Mouse (Mus musculus) kidney, postnatal 10 days (tissue): ENCODE measurements at regions not wholly inside any gene's neighbourhood (a gene's known extent, or its start where the extent isn't known, plus 50 kb on each side); places are given as distances from the start of the nearest gene placed in this dataset.

Experiments
- DNase-seq: peaks from one replicate; pipeline ENCODE4 v3.0.0; 2021; ENCODE audit warnings: mixed read lengths

DNA sequence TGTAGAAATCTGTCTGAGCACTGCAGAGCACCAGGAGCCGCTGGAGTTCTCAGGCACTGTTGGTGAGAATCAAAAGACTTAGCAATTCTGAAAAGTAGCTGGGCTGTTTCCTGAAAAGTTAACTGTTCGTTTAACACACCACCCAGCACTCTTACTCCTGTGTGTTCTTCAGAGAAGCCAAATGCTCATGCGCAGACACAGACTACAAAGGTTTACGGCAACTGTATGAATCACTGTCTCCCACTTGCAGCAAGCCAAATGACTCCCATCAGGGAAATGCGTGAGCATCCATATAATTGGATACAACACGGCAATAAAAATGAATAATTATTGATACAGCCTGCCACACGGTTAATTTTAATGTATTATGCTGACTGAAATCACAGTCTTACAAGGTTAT is 220.0 kb upstream of the N4bp1 start:
- no peak for DNase-seq

DNA sequence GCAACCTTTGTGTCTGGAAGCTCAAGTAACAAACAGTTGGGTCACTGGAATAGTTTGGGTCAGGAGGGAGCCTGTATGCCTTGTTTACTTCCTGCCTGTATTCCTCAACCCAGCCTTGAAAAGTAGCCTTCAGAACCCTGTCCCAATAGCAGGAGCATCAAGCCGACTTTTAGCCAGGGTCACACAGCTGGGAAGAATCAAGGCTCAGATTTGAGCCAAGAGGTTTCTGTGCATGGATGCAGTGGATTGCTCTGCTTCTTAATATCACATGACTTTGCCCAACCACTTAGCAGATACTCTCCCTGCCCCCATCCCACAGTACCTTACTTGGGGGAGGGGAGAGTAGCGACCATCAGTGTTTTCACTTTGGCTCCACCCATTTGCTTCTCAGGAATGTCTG is 210.2 kb upstream of the N4bp1 start:
- DNase-seq = peak; percentile 30

GRCm38 (mm10) chr8:87094685-87095084 is 209.6 kb upstream of the N4bp1 start:
- DNase-seq = no peak

GRCm38 (mm10) chr8:87093716-87094115 is 208.7 kb upstream of the N4bp1 start:
- no peak for DNase-seq

GRCm38 (mm10) chr8:87093081-87093480 is 208.0 kb upstream of the N4bp1 start:
- DNase-seq = no peak

DNA sequence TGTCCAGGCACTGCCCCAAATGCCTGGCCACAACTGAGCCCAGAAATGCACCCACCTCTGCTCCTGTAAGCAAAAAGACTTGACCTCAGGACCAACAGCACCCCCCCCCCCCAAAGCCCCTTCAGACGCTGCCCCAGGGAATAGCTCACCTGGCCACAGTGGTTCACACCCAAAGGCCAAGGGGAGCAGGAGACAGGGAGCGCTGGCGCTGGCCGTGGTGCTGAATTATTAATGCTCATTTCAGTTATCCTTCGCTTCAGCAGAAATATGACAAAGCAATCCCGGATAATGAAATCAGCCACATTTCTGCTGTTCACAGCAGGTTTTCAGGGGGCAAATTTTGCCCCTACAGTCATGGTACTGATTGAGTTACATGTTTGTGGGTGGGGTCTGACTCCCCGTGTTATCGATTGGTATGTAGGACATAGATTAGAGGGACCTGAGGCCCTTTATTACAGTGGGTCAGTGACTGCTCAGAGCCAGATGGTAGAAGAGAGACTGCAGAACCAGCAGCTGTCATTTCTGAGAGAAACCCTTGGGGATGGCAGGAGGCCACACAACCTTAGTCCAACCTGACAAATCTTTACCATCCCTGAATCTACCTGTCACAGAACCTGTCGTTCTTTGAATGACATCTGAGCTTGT is 202.5 kb upstream of the N4bp1 start:
- peak; percentile 65 for DNase-seq

- DNase-seq = no peak
These were observed 193.2 kb upstream of the N4bp1 start for GRCm38 (mm10) chr8:87078260-87078659.

DNA sequence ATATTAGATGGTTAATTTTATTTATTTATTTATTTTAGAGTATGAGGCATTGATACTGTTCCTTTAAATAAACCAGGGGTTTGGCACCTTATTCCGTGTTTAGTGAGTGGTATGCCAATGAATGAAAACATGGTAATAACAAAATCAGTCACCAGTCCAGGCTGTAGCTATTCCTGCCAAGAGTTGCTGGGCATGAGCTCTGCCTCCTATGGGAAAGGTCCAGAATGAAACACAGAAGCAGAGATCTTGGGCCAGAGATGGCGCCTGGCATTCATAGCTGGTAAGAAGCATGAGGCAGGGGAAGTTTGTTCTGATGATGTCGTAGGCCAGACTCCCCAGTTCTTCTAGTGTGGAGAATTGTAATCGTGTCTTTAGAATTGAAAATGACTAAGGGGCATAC is 190.9 kb upstream of the N4bp1 start:
- no peak for DNase-seq

DNA sequence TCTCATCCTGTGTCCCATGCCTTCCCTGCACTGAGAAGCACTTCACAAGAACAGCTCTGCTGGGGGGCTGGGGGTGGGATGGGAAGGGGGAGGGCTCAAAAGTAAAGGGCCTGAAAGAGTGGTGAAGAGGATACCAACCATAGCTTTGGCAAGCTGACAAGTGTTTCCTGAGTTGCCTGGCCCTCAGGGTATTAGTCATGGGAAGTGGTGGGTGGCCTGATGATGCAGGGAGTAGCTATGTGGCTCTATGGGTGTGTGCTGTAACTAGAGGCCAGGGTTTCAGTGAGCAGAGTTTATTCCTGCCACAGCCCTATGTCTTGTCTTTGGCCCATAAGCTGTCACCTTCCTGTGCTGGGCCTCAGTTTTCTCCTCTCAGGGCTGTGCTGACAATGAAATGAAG is 186.2 kb upstream of the N4bp1 start:
- DNase-seq = no peak

DNA sequence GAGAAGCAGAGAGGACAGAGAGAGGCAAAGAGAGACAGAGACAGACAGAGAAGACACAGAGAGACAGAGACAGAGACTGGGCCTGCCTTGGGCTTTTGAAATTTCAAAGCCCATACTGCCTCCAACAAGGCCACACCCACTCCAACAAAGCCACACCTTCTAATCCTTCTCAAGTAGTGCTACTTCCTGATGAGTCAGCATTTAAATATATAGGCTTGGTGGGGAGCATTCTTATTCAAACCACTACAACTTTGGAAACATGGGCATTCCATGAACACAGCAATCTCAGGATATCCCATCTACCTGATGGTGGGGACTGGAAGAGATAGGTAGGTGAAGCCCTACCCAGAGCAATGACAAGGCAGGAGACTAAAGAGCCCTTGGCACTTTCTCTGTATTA is 182.0 kb upstream of the N4bp1 start:
- DNase-seq = no peak

GRCm38 (mm10) chr8:87064768-87065167 is 179.7 kb upstream of the N4bp1 start:
- no peak for DNase-seq

DNA sequence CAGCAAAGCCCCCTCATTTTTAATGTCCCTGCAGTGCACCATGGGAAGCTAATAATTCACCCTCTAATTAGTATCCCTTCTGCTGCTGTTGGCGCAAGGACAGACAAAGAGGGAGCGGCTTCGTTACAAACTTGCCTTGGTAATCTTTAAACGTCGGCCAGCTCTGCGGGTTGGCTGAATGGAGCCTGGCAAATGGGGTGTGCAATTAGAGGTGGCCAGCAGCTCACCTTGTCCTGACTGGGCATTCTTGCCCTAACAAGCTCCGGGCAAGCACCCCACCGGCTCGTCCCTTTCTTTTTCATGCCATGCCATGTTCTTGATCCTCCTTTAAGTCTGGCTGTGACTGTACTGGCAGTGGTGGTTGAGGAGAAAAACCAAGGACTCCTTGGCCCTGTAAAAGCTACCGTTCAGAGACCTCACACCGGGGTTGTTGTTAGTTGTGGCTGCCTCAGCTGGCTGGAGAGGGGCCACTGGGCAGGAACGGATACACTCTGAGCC is 179.2 kb upstream of the N4bp1 start:
- DNase-seq = no peak

- no peak for DNase-seq
These were observed 178.5 kb upstream of the N4bp1 start for GRCm38 (mm10) chr8:87063588-87063987.

DNA sequence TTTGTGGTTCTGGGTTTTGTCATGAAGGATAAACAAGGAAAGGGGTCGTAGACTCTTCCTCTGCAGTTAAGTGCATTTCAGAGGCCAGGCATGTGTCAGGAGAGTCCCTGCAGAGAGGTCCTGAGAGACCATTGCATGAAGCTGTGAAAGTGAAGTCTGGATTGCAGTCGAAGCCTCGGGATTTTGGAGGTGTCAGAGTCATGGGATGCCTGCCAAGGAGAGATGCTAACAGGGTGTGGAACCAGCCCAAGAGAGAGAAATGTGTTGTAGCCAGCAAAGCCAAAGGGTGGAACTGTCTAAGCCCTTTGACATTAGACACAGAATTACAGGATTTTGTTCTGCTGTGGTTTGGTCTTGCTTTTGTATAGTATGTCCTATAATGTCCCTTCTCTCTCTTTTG is 164.7 kb upstream of the N4bp1 start:
- no peak for DNase-seq

DNA sequence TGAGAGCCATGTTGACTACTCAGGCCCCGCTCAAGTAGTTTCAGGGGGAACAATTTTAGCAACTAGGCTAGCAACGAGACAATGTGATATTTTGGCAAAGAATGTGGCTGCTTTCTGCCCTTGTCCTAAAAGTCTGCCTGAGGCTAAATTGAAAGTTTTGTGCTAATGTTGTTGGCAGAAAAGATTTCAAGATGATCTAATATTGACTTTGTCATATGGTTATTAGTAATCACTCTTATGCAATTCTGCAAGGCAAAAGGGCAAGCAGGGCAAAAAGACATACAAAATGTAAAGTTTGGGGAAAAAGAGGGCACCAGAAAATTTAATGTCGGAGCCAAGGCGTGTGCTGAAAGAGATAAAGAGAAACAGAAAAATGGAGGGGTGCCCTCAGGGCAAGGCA is 164.1 kb upstream of the N4bp1 start:
- no peak for DNase-seq

DNA sequence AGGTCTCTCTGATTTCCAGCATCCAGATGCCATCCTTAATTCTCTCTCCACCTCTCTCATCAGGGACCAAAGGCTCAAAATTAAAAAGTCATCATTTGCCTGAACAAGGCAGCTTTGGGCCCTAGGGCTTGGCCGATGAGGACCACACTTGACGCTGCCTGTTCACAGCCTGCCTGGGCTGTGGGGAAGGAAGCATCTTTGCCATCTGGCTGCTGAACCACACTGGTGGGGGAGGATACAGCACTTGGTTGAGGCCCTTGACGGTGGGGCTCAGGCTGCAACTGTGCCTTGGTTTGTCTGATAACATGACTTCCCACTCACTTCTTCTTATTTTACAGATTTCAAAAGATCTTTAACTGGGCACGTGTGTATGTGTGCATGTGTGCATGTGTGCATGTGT is 161.5 kb upstream of the N4bp1 start:
- DNase-seq = no peak

DNA sequence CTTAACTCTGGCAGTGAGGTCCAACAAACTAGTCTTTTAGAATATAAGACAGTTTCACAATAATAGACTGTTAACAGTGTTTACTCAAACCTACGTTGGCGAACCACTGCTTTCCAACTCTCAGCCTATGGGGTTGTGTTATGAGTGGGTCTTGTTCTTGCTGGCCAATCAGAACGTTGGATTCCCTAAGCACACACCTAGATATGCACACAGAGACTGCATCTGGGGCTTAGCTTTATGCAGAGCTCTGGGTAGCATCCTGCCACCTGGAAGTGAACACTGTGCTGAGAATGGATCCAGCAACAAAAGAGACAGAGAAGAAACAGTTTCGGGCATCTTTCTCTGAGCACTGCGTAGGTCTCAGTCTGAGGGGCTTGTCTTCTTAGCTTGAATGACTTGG is 158.0 kb upstream of the N4bp1 start:
- no peak for DNase-seq

- peak; percentile 16 for DNase-seq
These were observed 152.7 kb upstream of the N4bp1 start for GRCm38 (mm10) chr8:87037620-87038380.

DNA sequence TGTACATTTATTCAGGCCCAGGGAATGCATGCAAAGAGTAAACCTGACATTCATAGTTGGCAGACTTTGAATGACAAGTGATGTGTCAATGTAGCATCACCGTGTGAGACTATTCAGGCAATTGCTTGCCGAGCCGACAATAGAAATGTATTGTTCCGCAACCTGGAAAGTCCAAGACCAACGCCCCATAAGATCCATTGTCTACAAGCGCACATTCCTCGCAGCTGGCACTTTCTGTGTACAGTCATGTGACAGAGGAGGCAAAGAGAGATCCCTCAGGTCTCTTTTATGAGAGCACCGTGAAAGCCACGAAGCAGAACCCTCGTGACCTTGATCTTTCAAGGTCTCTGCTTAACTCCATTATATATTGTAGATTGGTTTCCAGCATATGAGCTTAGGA is 150.9 kb upstream of the N4bp1 start:
- no peak for DNase-seq

DNA sequence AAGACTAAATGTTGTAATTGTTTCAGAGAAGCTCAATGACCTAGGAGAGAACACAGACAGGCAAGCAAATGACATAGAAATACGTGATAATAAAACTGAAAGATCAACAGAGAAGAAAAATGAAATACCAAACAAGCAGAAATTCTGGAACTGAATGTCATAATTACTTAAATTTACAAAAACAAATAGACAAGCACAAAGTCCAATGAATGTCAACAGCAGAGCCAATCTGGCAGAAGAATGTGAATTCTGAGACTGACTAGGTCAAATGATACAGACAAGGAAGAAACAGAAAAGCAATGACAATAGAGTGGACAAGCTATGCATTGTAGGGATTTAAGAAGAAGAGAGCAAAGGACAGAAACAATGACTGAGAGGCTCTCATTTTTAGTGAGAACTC is 143.1 kb upstream of the N4bp1 start:
- DNase-seq = no peak

DNA sequence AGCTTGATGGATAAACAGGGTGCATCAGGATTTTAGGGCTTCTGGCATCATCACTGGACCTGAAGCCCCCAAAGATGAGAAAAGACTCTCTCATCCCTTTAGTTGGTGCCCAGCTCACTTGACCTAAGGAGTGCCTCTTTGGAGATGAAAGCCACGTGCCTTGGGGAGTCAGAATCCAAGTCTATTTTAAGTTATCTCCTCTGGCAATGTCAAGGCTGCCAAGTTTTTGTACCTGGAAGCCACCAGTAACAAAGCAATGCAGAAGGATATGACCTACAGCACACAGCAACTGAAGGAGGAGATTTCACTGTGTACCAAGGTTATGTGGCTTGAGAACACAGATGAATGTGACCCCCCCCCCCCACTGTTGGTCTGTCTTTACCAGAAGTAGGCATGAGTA is 140.9 kb upstream of the N4bp1 start:
- no peak for DNase-seq

GRCm38 (mm10) chr8:87019795-87020194 is 134.7 kb upstream of the N4bp1 start:
- DNase-seq = no peak

GRCm38 (mm10) chr8:86975546-86975945 is 90.5 kb upstream of the N4bp1 start:
- no peak for DNase-seq

- no peak for DNase-seq
These were observed 86.7 kb upstream of the N4bp1 start for GRCm38 (mm10) chr8:86971736-86972135.

DNA sequence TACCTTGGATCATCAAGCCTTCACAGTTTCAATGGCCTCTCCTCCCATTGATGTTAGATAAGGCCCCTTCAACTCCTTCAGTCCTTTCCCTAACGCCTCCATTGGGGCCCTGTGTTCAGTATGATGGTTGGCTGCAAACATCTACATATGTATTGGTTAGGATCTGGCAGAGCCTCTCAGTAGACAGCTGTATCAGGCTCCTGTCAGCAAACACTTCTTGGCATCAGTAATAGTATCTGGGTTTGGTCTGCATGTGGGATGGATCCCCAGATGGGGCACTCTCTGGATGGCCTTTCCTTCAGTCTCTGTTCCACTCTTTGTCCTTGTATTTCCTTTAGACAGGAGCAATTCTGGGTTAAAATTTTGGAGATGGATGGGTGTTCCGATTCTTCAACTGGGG is 84.0 kb upstream of the N4bp1 start:
- DNase-seq = no peak
